Mouse (Mus musculus) bone marrow, adult 2 months (tissue): ENCODE measurements around the gene Gng4. TPM values are rescaled to one million over a fixed set of nuclear protein-coding genes. Genes with fewer than 3 reads are reported as not detected.

Experiments
- H3K27ac ChIP-seq: fragments of 200-500 bp; 2 replicates; pipeline ENCODE4 v1.5.1; 2012; ENCODE audit warnings: low read depth, mild to moderate bottlenecking, control low read depth, inconsistent platforms, low read length; ENCODE audit not compliant: control insufficient read depth, poor library complexity, insufficient read depth
- H3K4me1 ChIP-seq: fragments of 200-500 bp; 2 replicates; pipeline ENCODE4 v1.6.1; 2011; ENCODE audit warnings: low read length; ENCODE audit not compliant: control insufficient read depth, insufficient read depth
- H3K4me3 ChIP-seq: fragments of 200-500 bp; replicated peaks from 2 replicates; pipeline ENCODE3; 2011; ENCODE audit warnings: mild to moderate bottlenecking, low read depth, low read length, control low read depth; ENCODE audit not compliant: control insufficient read depth
- CTCF ChIP-seq: fragments of 200-500 bp; IDR thresholded peaks from 2 replicates; pipeline ENCODE4 v1.5.1; 2011; ENCODE audit warnings: low read length, control low read depth; ENCODE audit not compliant: control insufficient read depth, insufficient read depth
- POLR2A ChIP-seq: fragments of 200-500 bp; IDR thresholded peaks from 2 replicates; pipeline ENCODE4 v1.6.1; 2011; ENCODE audit warnings: low read depth, mild to moderate bottlenecking, control low read depth, low read length, borderline replicate concordance; ENCODE audit not compliant: control insufficient read depth
- WGBS: fragments of 180-500 bp; shearing (Covaris S2); methylation state at CpG from one replicate; pipeline ENCODE4 v1.1.7; 2018; 5-methylcytosine and 5-hydroxymethylcytosine counted together
- polyA plus RNA-seq: library from polyadenylated mRNA; stranded (reverse); fragments of >200 nt; gene quantifications from 2 replicates; pipeline ENCODE4 v1.2.4, GENCODE M21; 2011; ENCODE audit warnings: low replicate concordance; ENCODE audit not compliant: missing spikeins, insufficient read depth, insufficient read length

Gng4 gene
- polyA plus RNA-seq, 1 experiment = not detected

GRCm38 (mm10) chr13:13828125-13828524 is 44.3 kb downstream of the Gng4 start:
- 19% methylated on average over 1 of the region's 1 CpGs for WGBS
- Histone ChIP-seq H3K4me3 (no peak overlapping the region), H3K27ac (no peak overlapping the region), H3K4me1 (no peaks in the 10 kb centered on the region)
- TF ChIP-seq POLR2A = no peak
- TF ChIP-seq CTCF = no peak

GRCm38 (mm10) chr13:13830469-13831074 is 46.7 kb downstream of the Gng4 start:
- TF ChIP-seq POLR2A = no peak
- TF ChIP-seq CTCF = no peak
- no peak overlapping the region for H3K4me3 ChIP-seq
- no peaks in the 10 kb centered on the region for H3K4me1 ChIP-seq
- H3K27ac ChIP-seq = no peak overlapping the region
- 53% methylated on average over 4 of the region's 4 CpGs for WGBS

GRCm38 (mm10) chr13:13835180-13835579 is 51.3 kb downstream of the Gng4 start:
- Histone ChIP-seq H3K4me1 (no peaks in the 10 kb centered on the region), H3K27ac (no peak overlapping the region), H3K4me3 (no peak overlapping the region)
- TF ChIP-seq CTCF = 0 out of 2 replicates have a peak, but pooled peaks have one; percentile 23
- TF ChIP-seq POLR2A = no peak
- WGBS = 41% methylated on average over 2 of the region's 2 CpGs

GRCm38 (mm10) chr13:13845021-13845420 is 61.2 kb downstream of the Gng4 start:
- no peak for TF ChIP-seq CTCF
- no peak overlapping the region for H3K4me3 ChIP-seq
- no peaks in the 10 kb centered on the region for H3K4me1 ChIP-seq
- WGBS = 75% methylated on average over 4 of the region's 4 CpGs
- no peak overlapping the region for H3K27ac ChIP-seq

GRCm38 (mm10) chr13:13847075-13847599 is 63.3 kb downstream of the Gng4 start:
- WGBS = 13% methylated on average over 3 of the region's 3 CpGs
- Histone ChIP-seq H3K4me1 (no peaks in the 10 kb centered on the region), H3K27ac (no peak overlapping the region), H3K4me3 (no peak overlapping the region)
- no peak for TF ChIP-seq CTCF
- no peak for TF ChIP-seq POLR2A

GRCm38 (mm10) chr13:13857190-13857589 is 73.3 kb downstream of the Gng4 start:
- TF ChIP-seq CTCF (no peak), POLR2A (no peak)
- no peak overlapping the region for H3K4me3 ChIP-seq
- H3K4me1 ChIP-seq = no peaks in the 10 kb centered on the region
- H3K27ac ChIP-seq = no peak overlapping the region
- WGBS = 80% methylated on average over 4 of the region's 4 CpGs

GRCm38 (mm10) chr13:13862346-13862745 is 78.5 kb downstream of the Gng4 start:
- H3K27ac ChIP-seq = no peak overlapping the region
- H3K4me1 ChIP-seq = no peaks in the 10 kb centered on the region
- TF ChIP-seq POLR2A = no peak
- no peak for TF ChIP-seq CTCF
- 73% methylated on average over 11 of the region's 11 CpGs for WGBS
- H3K4me3 ChIP-seq = no peak overlapping the region

GRCm38 (mm10) chr13:13862941-13863340 is 79.1 kb downstream of the Gng4 start:
- TF ChIP-seq CTCF (no peak), POLR2A (no peak)
- H3K4me1 ChIP-seq = no peaks in the 10 kb centered on the region
- H3K4me3 ChIP-seq = no peak overlapping the region
- 72% methylated on average over 6 of the region's 6 CpGs for WGBS
- H3K27ac ChIP-seq = no peak overlapping the region

- no peak overlapping the region for H3K4me3 ChIP-seq
- H3K4me1 ChIP-seq = no peaks in the 10 kb centered on the region
- no peak overlapping the region for H3K27ac ChIP-seq
- TF ChIP-seq CTCF (no peak), POLR2A (no peak)
- 76% methylated on average over 2 of the region's 2 CpGs for WGBS
Observed at GRCm38 (mm10) chr13:13866339-13866738, 82.5 kb downstream of the Gng4 start.
